Mouse (Mus musculus): Measurements from ENCODE around the gene Cdip1. TPM values are rescaled to one million over a fixed set of nuclear protein-coding genes. Genes with fewer than 3 reads are reported as not detected.

Gene Cdip1
- total and polyA plus RNA-seq, 3 experiments, result 22.2 to 28.0 (median 22.3) TPM

DNA sequence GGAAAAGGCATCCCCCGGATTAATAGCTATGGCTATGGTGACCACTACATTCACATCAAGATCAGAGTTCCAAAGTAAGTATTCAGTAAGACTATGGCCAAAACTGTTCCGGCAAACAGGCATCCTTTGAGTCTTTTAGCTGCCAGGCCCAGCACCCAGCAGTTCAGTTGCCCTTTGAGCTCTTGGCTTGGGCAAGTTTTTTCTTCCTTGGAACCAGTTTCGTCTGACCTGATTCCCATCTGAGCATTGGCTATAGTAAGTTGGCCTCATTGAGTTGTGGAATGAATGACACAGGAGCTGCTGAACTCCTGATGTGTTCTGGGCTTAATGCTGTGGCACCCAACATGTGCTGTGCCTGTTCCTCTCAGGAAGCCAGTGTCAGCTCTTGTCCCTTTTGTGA lies 88.9 kb downstream of the Cdip1 start:
- Histone ChIP-seq H3K4me2 (ENCODE audit: insufficient read depth, low read depth, poor library complexity, severe bottlenecking) (no peak overlapping the region), H3K4me1 (ENCODE audit: control insufficient read depth in 1 of 2, insufficient read depth in 2 of 2) (peaks cover 3 to 6% of the 10 kb centered on the region in 2 experiments; a peak in 2 of 4 replicates), H3K27me3 (replicated peaks) (no peaks in the 10 kb centered on the region), H3K9me3 (replicated peaks; ENCODE audit: low read length) (no peaks in the 10 kb centered on the region), H3K27ac (ENCODE audit: insufficient read depth, low read depth) (no peak overlapping the region), H3K36me3 (replicated peaks in 1 of 2; ENCODE audit: control insufficient read depth in 1 of 2, insufficient read depth in 1 of 2, low read length in 1 of 2) (peaks cover 83 to 95% of the 10 kb centered on the region in 2 experiments), H3K9ac (ENCODE audit: insufficient read depth, low read depth) (no peak overlapping the region), H3K4me3 (replicated peaks in 1 of 3; ENCODE audit: low read depth in 2 of 3, low read length in 2 of 3, poor library complexity in 1 of 3) (no peak overlapping the region), H3K79me2 (replicated peaks; ENCODE audit: control insufficient read depth, extremely low read depth, insufficient read depth, poor library complexity, severe bottlenecking) (no peaks in the 10 kb centered on the region)
- in situ Hi-C loops (cut with MboI; ENCODE audit: low pct_ligation_motif_present, low pct_unique_long_range_greater_than_20kb, low sequenced_read_pairs), result no loop called here
- dilution Hi-C loops (cut with MboI; ENCODE audit: extremely low pct_ligation_motif_present, extremely low pct_unique_long_range_greater_than_20kb, low sequenced_read_pairs), result no loop called here
- no peak for DNase-seq (ENCODE audit: extremely low read depth)
- TF ChIP-seq ETS1 (conservative IDR thresholded peaks at IDR 0.05; ENCODE audit: low read depth, low read length) (no peak), MYC (IDR thresholded peaks at IDR 0.05; ENCODE audit: low read depth, low read length) (no peak), MXI1 (IDR thresholded peaks at IDR 0.05; ENCODE audit: low read depth, low read length) (no peak), POLR2A (IDR thresholded peaks at IDR 0.05; ENCODE audit: low read depth, low read length) (no peak), RCOR1 (conservative IDR thresholded peaks at IDR 0.05; ENCODE audit: low read depth, low read length) (no peak), MAZ (IDR thresholded peaks at IDR 0.05; ENCODE audit: low read depth, low read length) (no peak), USF1 (IDR thresholded peaks at IDR 0.05; ENCODE audit: low read depth, low read length) (no peak), EP300 (IDR thresholded peaks at IDR 0.05; ENCODE audit: low read length) (no peak), PAX5 (IDR thresholded peaks at IDR 0.05; ENCODE audit: low read length) (no peak), POLR2AphosphoS2 (IDR thresholded peaks at IDR 0.05; ENCODE audit: low read depth, low read length) (no peak), TBP (conservative IDR thresholded peaks at IDR 0.05; ENCODE audit: low read depth, low read length) (no peak), IRF4 (IDR thresholded peaks at IDR 0.05; ENCODE audit: low read depth, low read length) (no peak), CTCF (conservative IDR thresholded peaks at IDR 0.05 in 1 of 2, IDR thresholded peaks at IDR 0.05 in 1 of 2; ENCODE audit: low read depth in 2 of 2, low read length in 2 of 2) (no peak), BHLHE40 (IDR thresholded peaks at IDR 0.05; ENCODE audit: low read depth, low read length) (no peak), TCF12 (IDR thresholded peaks at IDR 0.05; ENCODE audit: low read depth, low read length) (no peak), JUND (conservative IDR thresholded peaks at IDR 0.05; ENCODE audit: low read depth, low read length) (no peak), RAD21 (IDR thresholded peaks at IDR 0.05; ENCODE audit: low read depth, low read length) (no peak), CHD2 (IDR thresholded peaks at IDR 0.05; ENCODE audit: low read length) (no peak), MEF2A (IDR thresholded peaks at IDR 0.05; ENCODE audit: borderline replicate concordance, low read depth, low read length) (no peak), SIN3A (IDR thresholded peaks at IDR 0.05; ENCODE audit: low read length) (no peak)

Other genes with a start within 250 kb of the Cdip1 start
- 44.6 and 60.3 TPM in 2 replicates for gene Srl, start 248.5 kb downstream of the Cdip1 start, total RNA-seq (2012; rRNA removed)
- 62.7 and 88.8 TPM in 2 replicates for gene Srl, start 248.5 kb downstream of the Cdip1 start, total RNA-seq (2014; rRNA removed)
- 71.3 and 77.9 TPM in 2 replicates for gene Srl, start 248.5 kb downstream of the Cdip1 start, polyA plus RNA-seq (2012; ENCODE audit: insufficient read length, low read depth)
- 23.5 and 27.5 TPM in 2 replicates for gene Tfap4, start 230.4 kb downstream of the Cdip1 start, total RNA-seq (2012; rRNA removed)
- gene Tfap4, start 230.4 kb downstream of the Cdip1 start, total RNA-seq (2014; rRNA removed), result 24.0 and 25.0 TPM in 2 replicates
- gene Tfap4, start 230.4 kb downstream of the Cdip1 start, polyA plus RNA-seq (2012; ENCODE audit: insufficient read length, low read depth), result 43.3 and 46.6 TPM in 2 replicates
- gene Glis2, start 195.6 kb downstream of the Cdip1 start, total RNA-seq (2012; rRNA removed), result 2.1 and 2.5 TPM in 2 replicates
- 0.39 and 0.59 TPM in 2 replicates for gene Glis2, start 195.6 kb downstream of the Cdip1 start, total RNA-seq (2014; rRNA removed)
- gene Glis2, start 195.6 kb downstream of the Cdip1 start, polyA plus RNA-seq (2012; ENCODE audit: insufficient read length, low read depth), result 3.2 and 3.3 TPM in 2 replicates
- gene Pam16, start 165.3 kb downstream of the Cdip1 start, total RNA-seq (2012; rRNA removed), result 152 and 158 TPM in 2 replicates
- 93.3 and 103 TPM in 2 replicates for gene Pam16, start 165.3 kb downstream of the Cdip1 start, total RNA-seq (2014; rRNA removed)
- gene Pam16, start 165.3 kb downstream of the Cdip1 start, polyA plus RNA-seq (2012; ENCODE audit: insufficient read length, low read depth), result 11.6 and 38.2 TPM in 2 replicates
- gene Vasn, start 150.4 kb downstream of the Cdip1 start, total RNA-seq (2012; rRNA removed), result 1.4 and 2.0 TPM in 2 replicates
- gene Vasn, start 150.4 kb downstream of the Cdip1 start, total RNA-seq (2014; rRNA removed), result 2.2 TPM in 2 replicates
- 4.1 and 5.0 TPM in 2 replicates for gene Vasn, start 150.4 kb downstream of the Cdip1 start, polyA plus RNA-seq (2012; ENCODE audit: insufficient read length, low read depth)
- 80.4 and 81.8 TPM in 2 replicates for gene Dnaja3, start 150.3 kb downstream of the Cdip1 start, total RNA-seq (2012; rRNA removed)
- 85.1 and 85.3 TPM in 2 replicates for gene Dnaja3, start 150.3 kb downstream of the Cdip1 start, total RNA-seq (2014; rRNA removed)
- gene Dnaja3, start 150.3 kb downstream of the Cdip1 start, polyA plus RNA-seq (2012; ENCODE audit: insufficient read length, low read depth), result 51.5 and 56.6 TPM in 2 replicates
- gene Coro7, start 110.5 kb downstream of the Cdip1 start, total RNA-seq (2012; rRNA removed), result 19.8 and 20.0 TPM in 2 replicates
- gene Coro7, start 110.5 kb downstream of the Cdip1 start, total RNA-seq (2014; rRNA removed), result 5.7 and 6.1 TPM in 2 replicates
- 40.2 and 43.2 TPM in 2 replicates for gene Coro7, start 110.5 kb downstream of the Cdip1 start, polyA plus RNA-seq (2012; ENCODE audit: insufficient read length, low read depth)
- gene Nmral1, start 70.9 kb downstream of the Cdip1 start, total RNA-seq (2012; rRNA removed), result 20.0 and 20.3 TPM in 2 replicates
- gene Nmral1, start 70.9 kb downstream of the Cdip1 start, total RNA-seq (2014; rRNA removed), result 2.4 and 3.6 TPM in 2 replicates
- 3.2 TPM in 2 replicates for gene Nmral1, start 70.9 kb downstream of the Cdip1 start, polyA plus RNA-seq (2012; ENCODE audit: insufficient read length, low read depth)
- gene Hmox2, start 63.9 kb downstream of the Cdip1 start, total RNA-seq (2012; rRNA removed), result 72.3 and 73.2 TPM in 2 replicates
- 74.0 and 80.4 TPM in 2 replicates for gene Hmox2, start 63.9 kb downstream of the Cdip1 start, total RNA-seq (2014; rRNA removed)
- 91.9 and 121 TPM in 2 replicates for gene Hmox2, start 63.9 kb downstream of the Cdip1 start, polyA plus RNA-seq (2012; ENCODE audit: insufficient read length, low read depth)
- gene 4930562C15Rik, start 45.1 kb upstream of the Cdip1 start, total RNA-seq (2012; rRNA removed), result 0.04 and 0.13 TPM in 2 replicates
- 0.11 and 0.20 TPM in 2 replicates for gene 4930562C15Rik, start 45.1 kb upstream of the Cdip1 start, total RNA-seq (2014; rRNA removed)
- gene 4930562C15Rik, start 45.1 kb upstream of the Cdip1 start, polyA plus RNA-seq (2012; ENCODE audit: insufficient read length, low read depth), result 0.59 and 0.80 TPM in 2 replicates
- gene Ubald1, start 90.0 kb upstream of the Cdip1 start, total RNA-seq (2012; rRNA removed), result 11.6 and 12.9 TPM in 2 replicates
- gene Ubald1, start 90.0 kb upstream of the Cdip1 start, total RNA-seq (2014; rRNA removed), result 7.2 and 9.6 TPM in 2 replicates
- gene Ubald1, start 90.0 kb upstream of the Cdip1 start, polyA plus RNA-seq (2012; ENCODE audit: insufficient read length, low read depth), result 48.7 and 53.7 TPM in 2 replicates
- gene Mgrn1, start 96.0 kb upstream of the Cdip1 start, total RNA-seq (2012; rRNA removed), result 14.1 and 16.9 TPM in 2 replicates
- gene Mgrn1, start 96.0 kb upstream of the Cdip1 start, total RNA-seq (2014; rRNA removed), result 9.0 and 11.7 TPM in 2 replicates
- gene Mgrn1, start 96.0 kb upstream of the Cdip1 start, polyA plus RNA-seq (2012; ENCODE audit: insufficient read length, low read depth), result 12.9 and 15.5 TPM in 2 replicates
- gene Nudt16l1, start 148.5 kb upstream of the Cdip1 start, total RNA-seq (2012; rRNA removed), result 65.7 and 66.1 TPM in 2 replicates
- 32.8 and 36.3 TPM in 2 replicates for gene Nudt16l1, start 148.5 kb upstream of the Cdip1 start, total RNA-seq (2014; rRNA removed)
- gene Nudt16l1, start 148.5 kb upstream of the Cdip1 start, polyA plus RNA-seq (2012; ENCODE audit: insufficient read length, low read depth), result 94.9 and 101 TPM in 2 replicates
- gene Anks3, start 173.9 kb upstream of the Cdip1 start, total RNA-seq (2012; rRNA removed), result 24.4 and 34.0 TPM in 2 replicates
- 17.0 and 17.4 TPM in 2 replicates for gene Anks3, start 173.9 kb upstream of the Cdip1 start, total RNA-seq (2014; rRNA removed)
- 33.5 and 34.9 TPM in 2 replicates for gene Anks3, start 173.9 kb upstream of the Cdip1 start, polyA plus RNA-seq (2012; ENCODE audit: insufficient read length, low read depth)
- not detected in 2 replicates for gene Sept12, start 207.6 kb upstream of the Cdip1 start, total RNA-seq (2012; rRNA removed)
- 0.13 TPM in 1 of 2 replicates, not detected in the other for gene Sept12, start 207.6 kb upstream of the Cdip1 start, total RNA-seq (2014; rRNA removed)
- not detected in 2 replicates for gene Sept12, start 207.6 kb upstream of the Cdip1 start, polyA plus RNA-seq (2012; ENCODE audit: insufficient read length, low read depth)
- gene Smim22, start 217.0 kb upstream of the Cdip1 start, total RNA-seq (2012; rRNA removed), result not detected in 2 replicates
- gene Smim22, start 217.0 kb upstream of the Cdip1 start, total RNA-seq (2014; rRNA removed), result not detected in 2 replicates
- gene Smim22, start 217.0 kb upstream of the Cdip1 start, polyA plus RNA-seq (2012; ENCODE audit: insufficient read length, low read depth), result not detected in 2 replicates
- 27.7 and 33.4 TPM in 2 replicates for gene Rogdi, start 223.3 kb upstream of the Cdip1 start, total RNA-seq (2012; rRNA removed)
- 21.5 and 25.1 TPM in 2 replicates for gene Rogdi, start 223.3 kb upstream of the Cdip1 start, total RNA-seq (2014; rRNA removed)
- 121 and 130 TPM in 2 replicates for gene Rogdi, start 223.3 kb upstream of the Cdip1 start, polyA plus RNA-seq (2012; ENCODE audit: insufficient read length, low read depth)

All from CH12.LX (cell line).